Mouse (Mus musculus) adrenal gland, adult (tissue): Measurements from ENCODE around the gene Dock10.
"Not testable (repeated sequence)": the region's sequence is repeated elsewhere in the genome, so short reads cannot be mapped to it uniquely, and the experiment has no call there.

Source experiments
- DNase-seq, 2 experiments: peaks; one replicate each; pipeline ENCODE4 v3.0.0; 2022 to 2023; ENCODE audit warnings: low spot score in 1 of 2; ENCODE audit not compliant: inconsistent age in 2 of 2

The Dock10 gene

GRCm38 (mm10) chr1:80757977-80758797, at the start of gene Dock10:
Gene Dock10 (minus strand): TSS chr1:80758527.
- DNase-seq = peak; percentile 40 to 67

GRCm38 (mm10) chr1:80806835-80807398, 48.6 kb upstream of the Dock10 start:
- no peak for DNase-seq

- DNase-seq = peak in 1 of 2 experiments; percentile 31
Measured at GRCm38 (mm10) chr1:80802023-80802422, 43.7 kb upstream of the Dock10 start.

GRCm38 (mm10) chr1:80785066-80785779, 26.9 kb upstream of the Dock10 start:
- DNase-seq = no peak

GRCm38 (mm10) chr1:80784155-80784554, 25.8 kb upstream of the Dock10 start:
- DNase-seq = no peak

- DNase-seq = no peak
Measured at GRCm38 (mm10) chr1:80765504-80765903, 7.2 kb upstream of the Dock10 start.

- no peak for DNase-seq
Measured at GRCm38 (mm10) chr1:80763042-80763950, 5.0 kb upstream of the Dock10 start.

GRCm38 (mm10) chr1:80758798-80759184, 464 bp upstream of the Dock10 start:
- no peak for DNase-seq

GRCm38 (mm10) chr1:80757650-80757976, 714 bp downstream of the Dock10 start:
- no peak for DNase-seq

- peak; percentile 21 to 61 for DNase-seq
Measured at GRCm38 (mm10) chr1:80756824-80757649, 1.3 kb downstream of the Dock10 start.

- no peak for DNase-seq
Measured at GRCm38 (mm10) chr1:80756060-80756439, 2.3 kb downstream of the Dock10 start.

GRCm38 (mm10) chr1:80755296-80756059, 2.8 kb downstream of the Dock10 start:
- DNase-seq = no peak

GRCm38 (mm10) chr1:80749122-80749521, 9.2 kb downstream of the Dock10 start:
- not testable (repeated sequence) for DNase-seq

- DNase-seq = no peak
Measured at GRCm38 (mm10) chr1:80746691-80747463, 11.4 kb downstream of the Dock10 start.

- no peak for DNase-seq
Measured at GRCm38 (mm10) chr1:80746195-80746594, 12.1 kb downstream of the Dock10 start.

GRCm38 (mm10) chr1:80739472-80739871, 18.9 kb downstream of the Dock10 start:
- no peak for DNase-seq

GRCm38 (mm10) chr1:80737812-80738391, 20.4 kb downstream of the Dock10 start:
- no peak for DNase-seq

- no peak for DNase-seq
Measured at GRCm38 (mm10) chr1:80730582-80730981, 27.7 kb downstream of the Dock10 start.
